Mouse (Mus musculus) olfactory bulb, adult 2 months (tissue): ENCODE results near the gene 6430628N08Rik. TPM values are rescaled to one million over a fixed set of nuclear protein-coding genes. Genes with fewer than 3 reads are reported as not detected.

Source experiments
- H3K27ac ChIP-seq: fragments of 200-500 bp; 2 replicates; pipeline ENCODE4 v1.5.1; 2012; ENCODE audit warnings: low read depth, low read length; ENCODE audit not compliant: insufficient read depth
- H3K4me1 ChIP-seq: fragments of 200-500 bp; 2 replicates; pipeline ENCODE4 v1.6.1; 2012; ENCODE audit warnings: low read length; ENCODE audit not compliant: control insufficient read depth, insufficient read depth
- H3K4me3 ChIP-seq: fragments of 200-500 bp; 2 replicates; pipeline ENCODE4 v1.5.1; 2012; ENCODE audit warnings: mild to moderate bottlenecking, low read depth, low read length, moderate library complexity; ENCODE audit not compliant: insufficient read depth
- CTCF ChIP-seq: fragments of 200-500 bp; IDR thresholded peaks from 2 replicates; pipeline ENCODE4 v1.5.1; 2012; ENCODE audit warnings: low read depth, mild to moderate bottlenecking, low read length, moderate library complexity; ENCODE audit not compliant: insufficient read depth
- POLR2A ChIP-seq: fragments of 200-500 bp; IDR thresholded peaks from 2 replicates; pipeline ENCODE4 v1.6.1; 2012; ENCODE audit warnings: mild to moderate bottlenecking, low read depth, low read length, moderate library complexity; ENCODE audit not compliant: insufficient read depth
- WGBS: fragments of 180-500 bp; shearing (Covaris S2); methylation state at CpG from one replicate; pipeline ENCODE4 v1.1.7; 2018; 5-methylcytosine and 5-hydroxymethylcytosine counted together
- polyA plus RNA-seq: library from polyadenylated mRNA; stranded (reverse); fragments of >200 nt; gene quantifications from 2 replicates; pipeline ENCODE4 v1.2.4, GENCODE M21; 2012; ENCODE audit warnings: low replicate concordance; ENCODE audit not compliant: missing spikeins, insufficient read depth, insufficient read length

6430628N08Rik gene
- polyA plus RNA-seq, 1 experiment: not detected

DNA sequence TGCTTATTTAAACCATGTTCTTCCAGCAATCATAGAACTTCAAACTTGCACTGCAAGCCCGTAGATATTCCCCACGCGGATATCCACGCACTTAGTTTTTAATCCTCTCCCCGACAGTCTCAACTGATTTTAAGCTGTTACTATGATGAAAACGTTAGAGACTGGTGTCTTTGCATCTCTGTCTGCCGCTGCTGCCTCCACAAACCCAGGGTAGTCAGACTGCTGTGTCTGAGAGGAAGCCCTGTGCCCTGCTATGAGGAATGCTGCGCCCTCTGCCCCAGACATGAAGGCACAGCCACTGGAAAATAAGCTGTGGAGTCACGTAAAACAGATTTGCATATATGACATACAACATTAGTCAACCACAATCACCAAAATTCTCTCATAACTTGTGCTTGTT, 11.6 kb upstream of the 6430628N08Rik start:
- Histone ChIP-seq H3K4me3 (no peak overlapping the region), H3K4me1 (peaks cover 16% of the 10 kb centered on the region), H3K27ac (no peak overlapping the region)
- TF ChIP-seq CTCF (no peak), POLR2A (no peak)
- WGBS: 71% methylated on average over 9 of the region's 9 CpGs

DNA sequence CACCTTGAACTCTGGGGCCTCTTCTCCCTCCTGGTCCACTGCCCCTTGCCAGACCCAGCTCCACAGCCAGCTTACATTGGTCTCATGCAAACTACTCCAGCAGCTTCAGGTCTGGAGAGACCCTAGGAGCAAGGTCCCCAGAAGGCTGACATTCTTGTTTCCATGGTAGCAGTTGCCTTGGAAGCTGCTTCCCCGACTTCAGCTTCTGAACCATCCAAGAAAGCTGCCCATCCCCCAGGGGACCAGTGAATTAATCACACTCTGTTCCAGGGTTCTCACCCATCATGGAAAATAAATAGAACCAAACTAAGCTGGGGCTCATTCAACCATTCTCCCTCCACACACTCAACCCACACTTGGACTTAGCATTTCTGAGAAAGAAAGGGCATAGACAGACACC, 9.3 kb upstream of the 6430628N08Rik start:
- Histone ChIP-seq H3K27ac (no peak overlapping the region), H3K4me1 (peaks cover 18% of the 10 kb centered on the region), H3K4me3 (no peak overlapping the region)
- TF ChIP-seq CTCF (no peak), POLR2A (no peak)
- 3% methylated on average over 1 of the region's 1 CpGs for WGBS

GRCm38 (mm10) chr4:115882195-115882594, 8.3 kb upstream of the 6430628N08Rik start:
- peaks cover 18% of the 10 kb centered on the region for H3K4me1 ChIP-seq
- TF ChIP-seq POLR2A (no peak), CTCF (no peak)
- no peak overlapping the region for H3K4me3 ChIP-seq
- WGBS: 56% methylated on average over 4 of the region's 4 CpGs
- H3K27ac ChIP-seq: no peak overlapping the region

GRCm38 (mm10) chr4:115884022-115884421, 6.4 kb upstream of the 6430628N08Rik start, which contains the start of gene Kncn:
Kncn (plus strand) TSS chr4:115884400.
- Histone ChIP-seq H3K4me3 (no peak within 1 kb of the TSS), H3K27ac (no peak within 1 kb of the TSS), H3K4me1 (peaks cover 11% of the 10 kb centered on the region)
- 86% methylated on average over 6 of the region's 6 CpGs for WGBS
- TF ChIP-seq POLR2A: no peak
- no peak for TF ChIP-seq CTCF

GRCm38 (mm10) chr4:115885846-115886245, 4.6 kb upstream of the 6430628N08Rik start:
- 60% methylated on average over 3 of the region's 3 CpGs for WGBS
- no peak overlapping the region for H3K27ac ChIP-seq
- peaks cover 18% of the 10 kb centered on the region for H3K4me1 ChIP-seq
- no peak overlapping the region for H3K4me3 ChIP-seq
- no peak for TF ChIP-seq POLR2A
- no peak for TF ChIP-seq CTCF

DNA sequence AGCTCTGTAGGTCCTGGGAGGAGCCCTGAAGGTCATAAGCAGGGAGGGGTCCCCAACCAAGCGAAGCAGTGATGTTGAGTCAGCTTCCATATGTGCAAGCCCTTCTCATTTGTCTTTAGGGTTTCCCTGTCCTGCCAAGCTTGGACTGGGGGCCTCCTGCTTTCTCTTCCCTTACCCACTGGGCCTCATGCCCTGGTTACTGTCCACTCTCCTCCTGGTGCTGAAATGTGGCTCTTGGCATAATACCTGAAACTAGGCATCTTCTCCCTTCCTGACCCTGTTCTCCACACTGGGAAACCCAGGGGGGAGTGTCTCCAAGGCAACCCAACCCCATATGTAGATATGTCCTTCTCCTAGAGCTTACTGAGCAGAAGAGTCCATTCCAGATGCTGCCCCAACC, 3.6 kb upstream of the 6430628N08Rik start:
- Histone ChIP-seq H3K27ac (no peak overlapping the region), H3K4me3 (no peak overlapping the region), H3K4me1 (peaks cover 12% of the 10 kb centered on the region)
- 91% methylated on average over 1 of the region's 1 CpGs for WGBS
- TF ChIP-seq CTCF (no peak), POLR2A (no peak)

DNA sequence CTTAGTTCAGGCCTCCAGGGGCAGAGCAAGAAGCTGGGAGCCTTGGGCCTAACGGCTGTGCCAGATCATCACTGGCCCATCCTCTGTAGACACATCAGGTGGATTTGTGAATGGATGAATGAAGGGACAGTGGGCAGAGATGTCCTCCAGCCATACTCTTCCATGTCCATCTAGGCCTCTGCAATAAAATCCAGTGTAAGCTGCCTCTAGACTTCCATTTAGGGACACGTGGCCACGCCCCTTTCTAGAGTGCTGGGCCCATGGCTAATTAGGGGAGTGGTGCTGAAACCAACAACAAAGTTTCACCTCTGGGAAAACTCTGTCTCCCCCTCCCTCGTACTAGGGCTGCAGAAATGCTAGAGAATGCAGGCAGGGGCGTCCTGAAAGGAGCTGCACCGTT, 399 bp upstream of the 6430628N08Rik start:
- Histone ChIP-seq H3K4me3 (peak overlapping the region; percentile 15), H3K4me1 (peaks cover 10% of the 10 kb centered on the region), H3K27ac (no peak overlapping the region)
- 16% methylated on average over 6 of the region's 6 CpGs for WGBS
- TF ChIP-seq POLR2A: no peak
- no peak for TF ChIP-seq CTCF

GRCm38 (mm10) chr4:115894281-115894680, 3.8 kb downstream of the 6430628N08Rik start:
- Histone ChIP-seq H3K4me1 (peaks cover 16% of the 10 kb centered on the region), H3K27ac (no peak overlapping the region), H3K4me3 (no peak overlapping the region)
- 33% methylated on average over 3 of the region's 3 CpGs for WGBS
- no peak for TF ChIP-seq POLR2A

DNA sequence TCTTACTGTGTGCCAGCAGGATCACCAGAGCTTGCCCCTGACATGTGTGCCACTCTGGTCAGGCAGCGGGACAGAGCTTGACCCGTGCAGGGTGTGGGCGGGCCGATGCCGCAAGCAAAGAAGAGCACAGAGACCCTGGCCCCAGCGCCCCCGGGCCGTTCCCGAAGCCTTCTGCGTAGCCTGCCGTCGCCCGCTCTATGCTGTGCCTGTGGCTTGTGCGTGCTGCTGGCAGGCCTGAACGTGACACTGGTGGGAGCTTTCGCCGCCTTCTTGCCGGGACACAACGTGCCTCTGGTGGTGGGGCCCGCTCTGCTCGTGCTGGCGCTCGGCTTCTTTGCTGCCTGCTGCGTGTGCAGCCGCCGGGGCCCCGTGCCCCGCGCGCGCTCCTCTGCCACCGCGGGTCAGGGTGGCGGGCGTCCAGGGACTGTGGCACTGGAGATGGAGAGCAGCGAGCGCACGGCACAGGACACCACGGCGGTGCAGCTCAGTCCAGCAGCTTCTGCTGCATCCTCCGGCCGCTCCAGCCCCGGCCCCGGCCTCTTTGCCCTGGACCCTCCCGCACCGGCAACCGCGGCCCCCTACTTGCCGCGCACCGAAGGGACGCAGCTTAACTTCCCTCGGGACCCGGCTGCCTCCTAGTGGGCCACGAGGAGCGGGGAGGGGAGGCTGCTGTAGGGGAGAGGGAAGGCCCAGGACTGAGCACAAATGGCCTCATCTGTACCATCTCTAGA, 7.6 kb downstream of the 6430628N08Rik start:
- TF ChIP-seq CTCF (no peak), POLR2A (no peak)
- 2% methylated on average over 56 of the region's 56 CpGs for WGBS
- Histone ChIP-seq H3K4me1 (peaks cover 8% of the 10 kb centered on the region), H3K27ac (no peak overlapping the region), H3K4me3 (peak overlapping the region; percentile 28)

- no peak overlapping the region for H3K4me3 ChIP-seq
- H3K4me1 ChIP-seq: peaks cover 6% of the 10 kb centered on the region
- no peak for TF ChIP-seq CTCF
- TF ChIP-seq POLR2A: no peak
- 23% methylated on average over 5 of the region's 5 CpGs for WGBS
- no peak overlapping the region for H3K27ac ChIP-seq
These were observed 12.4 kb downstream of the 6430628N08Rik start for GRCm38 (mm10) chr4:115902816-115903215.

GRCm38 (mm10) chr4:115904375-115904774, 13.9 kb downstream of the 6430628N08Rik start:
- 47% methylated on average over 12 of the region's 12 CpGs for WGBS

More at GRCm38 (mm10) chr4:115904375-115904774, 13.9 kb downstream of the 6430628N08Rik start:
- Histone ChIP-seq H3K27ac (no peak overlapping the region), H3K4me1 (peaks cover 4% of the 10 kb centered on the region), H3K4me3 (no peak overlapping the region)
- TF ChIP-seq CTCF (no peak), POLR2A (no peak)
